Mouse (Mus musculus) lung, adult 2 months (tissue): ENCODE measurements around the gene Sema3g.

Experiments
- CTCF ChIP-seq: fragments of 200-500 bp; IDR thresholded peaks from 2 replicates; pipeline ENCODE4 v1.5.1; 2011; ENCODE audit warnings: mild to moderate bottlenecking, low read length, control low read depth; ENCODE audit not compliant: insufficient read depth
- POLR2A ChIP-seq: fragments of 200-500 bp; IDR thresholded peaks from 2 replicates; pipeline ENCODE4 v1.6.1; 2011; ENCODE audit warnings: low read depth, mild to moderate bottlenecking, control low read depth, low read length, borderline replicate concordance; ENCODE audit errors: extremely low read depth

- TF ChIP-seq CTCF, result no peak
- TF ChIP-seq POLR2A, result no peak
These were observed 40.9 kb downstream of the Sema3g start for GRCm38 (mm10) chr14:31258476-31259050.
